Mouse (Mus musculus) c-Kit-positive CD71-positive TER-119-positive erythroid progenitor cells, embryonic 14.5 days (primary cell): ENCODE measurements around the gene Tm7sf2.
A peak's percentile ranks its signal among the peaks of the same experiment; 100 is the strongest.

Experiments used
- DNase-seq: peaks from one replicate; pipeline ENCODE4 v3.0.0-alpha.2; 2013; ENCODE audit warnings: low spot score

The Tm7sf2 gene

GRCm38 (mm10) chr19:6069851-6070250 is 1.7 kb upstream of the Tm7sf2 start:
- DNase-seq = no peak

- no peak for DNase-seq
These were observed 778 bp upstream of the Tm7sf2 start for GRCm38 (mm10) chr19:6068951-6069350.

GRCm38 (mm10) chr19:6067011-6067723 is 1.0 kb downstream of the Tm7sf2 start:
- peak; percentile 85 for DNase-seq

- no peak for DNase-seq
These were observed 1.6 kb downstream of the Tm7sf2 start for GRCm38 (mm10) chr19:6066571-6066970.

GRCm38 (mm10) chr19:6063081-6063480 is 5.1 kb downstream of the Tm7sf2 start:
- no peak for DNase-seq

GRCm38 (mm10) chr19:6062418-6062817 is 5.8 kb downstream of the Tm7sf2 start:
- no peak for DNase-seq

- peak; percentile 52 for DNase-seq
These were observed 6.4 kb downstream of the Tm7sf2 start for GRCm38 (mm10) chr19:6061641-6062302.

GRCm38 (mm10) chr19:6061021-6061533 is 7.1 kb downstream of the Tm7sf2 start, which contains the start of gene Znhit2:
Gene Znhit2, plus strand, starts transcription at chr19:6061192.
- peak; percentile 95 for DNase-seq

- no peak for DNase-seq
These were observed 9.2 kb downstream of the Tm7sf2 start for GRCm38 (mm10) chr19:6058966-6059365.

GRCm38 (mm10) chr19:6058513-6058912 is 9.7 kb downstream of the Tm7sf2 start:
- no peak for DNase-seq

GRCm38 (mm10) chr19:6057313-6058096 is 10.7 kb downstream of the Tm7sf2 start, which contains the start of the genes Mrpl49 and Fau:
Gene Mrpl49, minus strand, starts transcription at chr19:6057785.
Gene Fau, plus strand, starts transcription at chr19:6057844.
- DNase-seq = peak; percentile 97

GRCm38 (mm10) chr19:6056696-6057095 is 11.5 kb downstream of the Tm7sf2 start:
- DNase-seq = no peak

- DNase-seq = no peak
These were observed 13.9 kb downstream of the Tm7sf2 start for GRCm38 (mm10) chr19:6054296-6054695.

GRCm38 (mm10) chr19:6052516-6052915 is 15.7 kb downstream of the Tm7sf2 start:
- no peak for DNase-seq

- DNase-seq = no peak
These were observed 19.3 kb downstream of the Tm7sf2 start for GRCm38 (mm10) chr19:6048681-6049410.

- DNase-seq = no peak
These were observed 20.3 kb downstream of the Tm7sf2 start for GRCm38 (mm10) chr19:6047899-6048166.

GRCm38 (mm10) chr19:6047154-6047898 is 20.8 kb downstream of the Tm7sf2 start:
- no peak for DNase-seq

- DNase-seq = peak; percentile 94
These were observed 21.6 kb downstream of the Tm7sf2 start, which contains the start of gene Syvn1 for GRCm38 (mm10) chr19:6046294-6047153. Gene Syvn1, plus strand, starts transcription at chr19:6046576.

- DNase-seq = peak; percentile 68
These were observed 22.5 kb downstream of the Tm7sf2 start for GRCm38 (mm10) chr19:6045366-6046293.
